Mouse (Mus musculus) layer of hippocampus, adult 9-10 months (tissue): ENCODE results near the gene Kcnip4.
A peak's percentile ranks its signal among the peaks of the same experiment; 100 is the strongest.

Experiments used
- DNase-seq: peaks from one replicate; pipeline ENCODE4 v3.0.0; 2022; ENCODE audit warnings: low spot score

Gene Kcnip4

GRCm38 (mm10) chr5:48551753-48552152 lies 973.0 kb downstream of the Kcnip4 start:
- no peak for DNase-seq

- DNase-seq, result no peak
These were observed 978.9 kb downstream of the Kcnip4 start for GRCm38 (mm10) chr5:48545825-48546224.

GRCm38 (mm10) chr5:48544784-48545734 lies 979.6 kb downstream of the Kcnip4 start:
- DNase-seq, result no peak

GRCm38 (mm10) chr5:48518035-48518434 lies 1006.7 kb downstream of the Kcnip4 start:
- no peak for DNase-seq

- DNase-seq, result no peak
These were observed 1011.4 kb downstream of the Kcnip4 start for GRCm38 (mm10) chr5:48513354-48513753.

GRCm38 (mm10) chr5:48511357-48511756 lies 1013.4 kb downstream of the Kcnip4 start:
- no peak for DNase-seq

- no peak for DNase-seq
These were observed 1014.5 kb downstream of the Kcnip4 start for GRCm38 (mm10) chr5:48510241-48510640.

GRCm38 (mm10) chr5:48509194-48509930 lies 1015.3 kb downstream of the Kcnip4 start:
- peak; percentile 12 for DNase-seq

- DNase-seq, result no peak
These were observed 1021.6 kb downstream of the Kcnip4 start for GRCm38 (mm10) chr5:48503094-48503493.

GRCm38 (mm10) chr5:48502442-48502841 lies 1022.3 kb downstream of the Kcnip4 start:
- DNase-seq, result no peak

GRCm38 (mm10) chr5:48500204-48500603 lies 1024.5 kb downstream of the Kcnip4 start:
- DNase-seq, result no peak

- DNase-seq, result no peak
These were observed 1033.7 kb downstream of the Kcnip4 start for GRCm38 (mm10) chr5:48490864-48491477.

GRCm38 (mm10) chr5:48489549-48490288 lies 1035.0 kb downstream of the Kcnip4 start:
- DNase-seq, result no peak

- no peak for DNase-seq
These were observed 1041.6 kb downstream of the Kcnip4 start for GRCm38 (mm10) chr5:48483112-48483511.

GRCm38 (mm10) chr5:48460221-48460620 lies 1064.5 kb downstream of the Kcnip4 start:
- DNase-seq, result peak; percentile 12

- DNase-seq, result no peak
These were observed 1075.8 kb downstream of the Kcnip4 start for GRCm38 (mm10) chr5:48448888-48449287.

- DNase-seq, result peak; percentile 16
These were observed 1094.2 kb downstream of the Kcnip4 start for GRCm38 (mm10) chr5:48430459-48430858.

GRCm38 (mm10) chr5:48421957-48422356 lies 1102.8 kb downstream of the Kcnip4 start:
- DNase-seq, result no peak

- no peak for DNase-seq
These were observed 1105.0 kb downstream of the Kcnip4 start for GRCm38 (mm10) chr5:48419741-48420140.

- DNase-seq, result no peak
These were observed 1112.4 kb downstream of the Kcnip4 start for GRCm38 (mm10) chr5:48412261-48412660.

- DNase-seq, result no peak
These were observed 1113.2 kb downstream of the Kcnip4 start for GRCm38 (mm10) chr5:48411462-48411861.

- DNase-seq, result no peak
These were observed 1114.4 kb downstream of the Kcnip4 start for GRCm38 (mm10) chr5:48410348-48410747.
